Mouse (Mus musculus): ENCODE results near the gene Pkm. TPM values are rescaled to one million over a fixed set of nuclear protein-coding genes. Genes with fewer than 3 reads are reported as not detected.

The Pkm gene
- polyA plus RNA-seq, 1 experiment = 510 TPM

- Histone ChIP-seq H3K36me3 (ENCODE audit: control insufficient read depth, insufficient read depth, low read length) (no peaks in the 10 kb centered on the region), H3K27me3 (ENCODE audit: control insufficient read depth, insufficient read depth, low read length) (no peaks in the 10 kb centered on the region), H3K27ac (ENCODE audit: control insufficient read depth, insufficient read depth, low read depth, low read length) (no peak overlapping the region), H3K4me1 (ENCODE audit: control insufficient read depth, insufficient read depth, low read length) (peaks cover 6% of the 10 kb centered on the region), H3K4me3 (ENCODE audit: control insufficient read depth, low read depth, low read length) (peak overlapping the region; percentile 33; the same call in 1 of the 2 replicates)
- TF ChIP-seq CTCF (IDR thresholded peaks at IDR 0.05; ENCODE audit: control insufficient read depth, insufficient read depth, insufficient replicate concordance, low read depth, low read length) (no peak), POLR2A (IDR thresholded peaks at IDR 0.05; ENCODE audit: control insufficient read depth, low read depth, low read length) (no peak)
Measured at GRCm38 (mm10) chr9:59691635-59692094, 35.5 kb downstream of the Pkm start.

GRCm38 (mm10) chr9:59692145-59692544 is 36.0 kb downstream of the Pkm start:
- Histone ChIP-seq H3K36me3 (ENCODE audit: control insufficient read depth, insufficient read depth, low read length) (no peaks in the 10 kb centered on the region), H3K27ac (ENCODE audit: control insufficient read depth, insufficient read depth, low read depth, low read length) (no peak overlapping the region), H3K27me3 (ENCODE audit: control insufficient read depth, insufficient read depth, low read length) (no peaks in the 10 kb centered on the region), H3K4me3 (ENCODE audit: control insufficient read depth, low read depth, low read length) (peak overlapping the region; percentile 33), H3K4me1 (ENCODE audit: control insufficient read depth, insufficient read depth, low read length) (peaks cover 6% of the 10 kb centered on the region)
- TF ChIP-seq CTCF (IDR thresholded peaks at IDR 0.05; ENCODE audit: control insufficient read depth, insufficient read depth, insufficient replicate concordance, low read depth, low read length) (no peak), POLR2A (IDR thresholded peaks at IDR 0.05; ENCODE audit: control insufficient read depth, low read depth, low read length) (no peak)

- Histone ChIP-seq H3K27me3 (ENCODE audit: control insufficient read depth, insufficient read depth, low read length) (no peaks in the 10 kb centered on the region), H3K27ac (ENCODE audit: control insufficient read depth, insufficient read depth, low read depth, low read length) (no peak overlapping the region), H3K4me3 (ENCODE audit: control insufficient read depth, low read depth, low read length) (no peak overlapping the region), H3K4me1 (ENCODE audit: control insufficient read depth, insufficient read depth, low read length) (peaks cover 6% of the 10 kb centered on the region), H3K36me3 (ENCODE audit: control insufficient read depth, insufficient read depth, low read length) (no peaks in the 10 kb centered on the region)
- TF ChIP-seq POLR2A (IDR thresholded peaks at IDR 0.05; ENCODE audit: control insufficient read depth, low read depth, low read length) (no peak), CTCF (IDR thresholded peaks at IDR 0.05; ENCODE audit: control insufficient read depth, insufficient read depth, insufficient replicate concordance, low read depth, low read length) (no peak)
Measured at GRCm38 (mm10) chr9:59694571-59695450, 38.6 kb downstream of the Pkm start.

DNA sequence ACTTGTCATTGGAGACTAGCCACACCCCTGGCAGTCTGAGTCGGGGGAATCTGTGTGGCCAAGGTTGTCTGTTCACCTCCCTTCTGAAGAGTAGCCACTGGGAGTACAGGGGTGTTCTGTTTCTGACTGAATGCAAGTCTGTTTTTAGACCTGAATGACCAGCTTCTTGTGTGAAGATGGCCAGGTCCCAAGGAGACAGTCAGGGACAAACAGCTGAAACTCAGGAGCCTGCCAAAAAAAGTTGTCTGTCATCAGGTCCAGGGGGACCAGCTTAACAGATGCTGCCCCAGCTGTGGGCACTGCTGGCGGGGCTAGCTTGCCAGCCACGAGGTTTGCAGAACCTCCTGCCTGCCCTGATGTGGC is 39.3 kb downstream of the Pkm start:
- Histone ChIP-seq H3K4me1 (ENCODE audit: control insufficient read depth, insufficient read depth, low read length) (peaks cover 6% of the 10 kb centered on the region), H3K27me3 (ENCODE audit: control insufficient read depth, insufficient read depth, low read length) (no peaks in the 10 kb centered on the region), H3K27ac (ENCODE audit: control insufficient read depth, insufficient read depth, low read depth, low read length) (no peak overlapping the region), H3K36me3 (ENCODE audit: control insufficient read depth, insufficient read depth, low read length) (no peaks in the 10 kb centered on the region), H3K4me3 (ENCODE audit: control insufficient read depth, low read depth, low read length) (no peak overlapping the region)
- TF ChIP-seq POLR2A (IDR thresholded peaks at IDR 0.05; ENCODE audit: control insufficient read depth, low read depth, low read length) (no peak), CTCF (IDR thresholded peaks at IDR 0.05; ENCODE audit: control insufficient read depth, insufficient read depth, insufficient replicate concordance, low read depth, low read length) (no peak)

DNA sequence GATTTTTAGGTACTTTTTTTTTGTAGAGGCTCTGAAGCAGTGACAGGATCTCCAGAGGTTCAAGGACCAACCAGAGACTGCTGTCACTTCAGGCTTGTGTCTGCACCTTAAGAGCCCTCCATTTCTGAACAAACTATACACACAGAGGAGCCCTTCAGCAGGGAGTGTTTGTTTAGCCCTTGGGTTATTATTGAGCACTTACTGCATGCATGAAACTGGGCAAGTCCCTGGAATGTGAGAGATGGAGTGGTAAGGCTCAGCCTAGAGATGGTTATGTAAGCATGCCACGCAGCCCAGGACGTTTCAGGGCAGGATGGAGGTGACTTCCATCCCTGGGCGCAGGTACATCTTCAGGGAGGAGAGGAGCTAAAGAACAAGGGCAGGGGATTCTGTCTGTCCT is 40.2 kb downstream of the Pkm start:
- peaks cover 6% of the 10 kb centered on the region for H3K4me1 ChIP-seq (ENCODE audit: control insufficient read depth, insufficient read depth, low read length)
- H3K27ac ChIP-seq (ENCODE audit: control insufficient read depth, insufficient read depth, low read depth, low read length) = no peak overlapping the region
- no peaks in the 10 kb centered on the region for H3K36me3 ChIP-seq (ENCODE audit: control insufficient read depth, insufficient read depth, low read length)
- no peaks in the 10 kb centered on the region for H3K27me3 ChIP-seq (ENCODE audit: control insufficient read depth, insufficient read depth, low read length)
- H3K4me3 ChIP-seq (ENCODE audit: control insufficient read depth, low read depth, low read length) = no peak overlapping the region
- TF ChIP-seq POLR2A (IDR thresholded peaks at IDR 0.05; ENCODE audit: control insufficient read depth, low read depth, low read length) = no peak
- no peak for TF ChIP-seq CTCF (IDR thresholded peaks at IDR 0.05; ENCODE audit: control insufficient read depth, insufficient read depth, insufficient replicate concordance, low read depth, low read length)

- Histone ChIP-seq H3K4me1 (ENCODE audit: control insufficient read depth, insufficient read depth, low read length) (no peaks in the 10 kb centered on the region), H3K27ac (ENCODE audit: control insufficient read depth, insufficient read depth, low read depth, low read length) (no peak overlapping the region), H3K27me3 (ENCODE audit: control insufficient read depth, insufficient read depth, low read length) (no peaks in the 10 kb centered on the region), H3K4me3 (ENCODE audit: control insufficient read depth, low read depth, low read length) (no peak overlapping the region), H3K36me3 (ENCODE audit: control insufficient read depth, insufficient read depth, low read length) (no peaks in the 10 kb centered on the region)
- TF ChIP-seq POLR2A (IDR thresholded peaks at IDR 0.05; ENCODE audit: control insufficient read depth, low read depth, low read length) = no peak
Measured at GRCm38 (mm10) chr9:59701094-59701493, 44.9 kb downstream of the Pkm start.

DNA sequence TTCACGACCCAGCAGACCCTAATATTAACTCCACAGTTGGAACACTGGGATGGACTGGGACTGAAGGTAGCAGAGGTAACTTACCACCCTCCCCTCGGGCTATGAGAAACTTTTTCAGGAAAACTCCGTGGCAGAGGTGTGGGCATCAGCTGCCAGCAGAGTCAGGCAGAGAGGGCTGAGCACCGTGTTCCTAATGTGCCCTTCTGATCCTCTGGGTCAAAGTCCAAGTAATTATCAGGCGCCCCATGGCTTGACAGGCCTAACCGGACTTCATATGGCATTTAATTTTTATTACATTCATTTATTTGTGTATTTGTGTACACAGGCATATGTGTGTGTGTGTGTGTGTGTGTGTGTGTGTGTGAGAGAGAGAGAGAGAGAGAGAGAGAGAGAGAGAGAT is 46.9 kb downstream of the Pkm start:
- no peak overlapping the region for H3K27ac ChIP-seq (ENCODE audit: control insufficient read depth, insufficient read depth, low read depth, low read length)
- H3K27me3 ChIP-seq (ENCODE audit: control insufficient read depth, insufficient read depth, low read length) = no peaks in the 10 kb centered on the region
- no peak overlapping the region for H3K4me3 ChIP-seq (ENCODE audit: control insufficient read depth, low read depth, low read length)
- H3K4me1 ChIP-seq (ENCODE audit: control insufficient read depth, insufficient read depth, low read length) = no peaks in the 10 kb centered on the region
- TF ChIP-seq POLR2A (IDR thresholded peaks at IDR 0.05; ENCODE audit: control insufficient read depth, low read depth, low read length) (no peak), CTCF (IDR thresholded peaks at IDR 0.05; ENCODE audit: control insufficient read depth, insufficient read depth, insufficient replicate concordance, low read depth, low read length) (no peak)
- H3K36me3 ChIP-seq (ENCODE audit: control insufficient read depth, insufficient read depth, low read length) = no peaks in the 10 kb centered on the region

All from testis, adult 2 months (tissue).